Mouse (Mus musculus) granulocyte monocyte progenitor cell, adult 5-6 weeks (primary cell): ENCODE measurements around the gene Kif28. TPM values are rescaled to one million over a fixed set of nuclear protein-coding genes. Genes with fewer than 3 reads are reported as not detected.
A peak's percentile ranks its signal among the peaks of the same experiment; 100 is the strongest.
"Not testable (repeated sequence)": the region's sequence is repeated elsewhere in the genome, so short reads cannot be mapped to it uniquely, and the experiment has no call there.

Experiments
- ATAC-seq: replicated peaks from 2 replicates; pipeline ENCODE4 v1.8.0; 2016; ENCODE audit warnings: mild to moderate bottlenecking, moderate TSS enrichment, inconsistent platforms; ENCODE audit not compliant: poor library complexity, severe bottlenecking
- total RNA-seq, 2 experiments: library from RNA; stranded (forward) in 1 of 2; stranded (reverse) in 1 of 2; fragments of 200-712, 200-1000 nt in 1 of 2; fragments of >200 nt in 1 of 2; fragmentation: Nextera tagmentation in 1 of 2; gene quantifications; 2 replicates each; pipeline ENCODE4 v1.2.3; 2014 to 2017

Gene Kif28
- total RNA-seq, 2 experiments from 2014 or later, result not detected

GRCm38 (mm10) chr1:179650284-179650683 is 94.8 kb downstream of the Kif28 start:
- peak; percentile 54 for ATAC-seq

DNA sequence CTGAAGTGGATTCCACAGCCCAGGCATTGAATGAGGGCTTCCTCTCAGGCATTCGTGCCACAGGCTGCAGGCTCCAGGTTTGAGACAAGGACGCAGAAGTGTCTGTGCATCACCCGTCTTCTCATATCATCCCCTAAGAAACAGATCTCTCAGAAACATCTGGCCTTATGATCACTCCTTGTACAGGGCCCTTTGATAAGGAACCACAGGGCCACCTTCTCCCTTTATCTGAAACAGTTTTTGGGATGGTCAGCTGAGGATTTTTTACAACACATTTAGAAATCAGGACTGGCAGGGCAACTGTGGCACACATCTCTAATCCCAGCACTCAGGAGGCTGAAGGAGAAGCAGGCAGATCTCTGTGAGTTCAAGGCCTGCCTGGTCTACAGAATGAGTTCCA is 95.7 kb downstream of the Kif28 start:
- ATAC-seq, result no peak

GRCm38 (mm10) chr1:179648678-179649077 is 96.4 kb downstream of the Kif28 start:
- ATAC-seq, result not testable (repeated sequence)

GRCm38 (mm10) chr1:179645980-179646268 is 99.1 kb downstream of the Kif28 start:
- ATAC-seq, result no peak

Other genes with a start within 250 kb of the Kif28 start
- gene Smyd3, start 227.2 kb downstream of the Kif28 start, total RNA-seq (2014; fragmentation: Nextera tagmentation), result 34.9 and 35.7 TPM in 2 replicates
- gene Smyd3, start 227.2 kb downstream of the Kif28 start, total RNA-seq (2017), result 29.7 and 30.2 TPM in 2 replicates
- gene Tfb2m, start 199.0 kb downstream of the Kif28 start, total RNA-seq (2014; fragmentation: Nextera tagmentation), result 34.0 and 37.0 TPM in 2 replicates
- 30.3 and 40.0 TPM in 2 replicates for gene Tfb2m, start 199.0 kb downstream of the Kif28 start, total RNA-seq (2017)
- 15.8 and 17.5 TPM in 2 replicates for gene Cnst, start 198.9 kb downstream of the Kif28 start, total RNA-seq (2014; fragmentation: Nextera tagmentation)
- gene Cnst, start 198.9 kb downstream of the Kif28 start, total RNA-seq (2017), result 18.4 and 19.1 TPM in 2 replicates
- gene Sccpdh, start 77.1 kb downstream of the Kif28 start, total RNA-seq (2014; fragmentation: Nextera tagmentation), result 14.8 and 20.4 TPM in 2 replicates
- gene Sccpdh, start 77.1 kb downstream of the Kif28 start, total RNA-seq (2017), result 49.9 and 60.4 TPM in 2 replicates
- 0.83 TPM in 1 of 2 replicates, not detected in the other for gene Gm10518, start 58.1 kb upstream of the Kif28 start, total RNA-seq (2014; fragmentation: Nextera tagmentation)
- 0.30 TPM in 1 of 2 replicates, not detected in the other for gene Gm10518, start 58.1 kb upstream of the Kif28 start, total RNA-seq (2017)
- 38.1 and 38.4 TPM in 2 replicates for gene Ahctf1, start 58.4 kb upstream of the Kif28 start, total RNA-seq (2014; fragmentation: Nextera tagmentation)
- 53.8 and 63.9 TPM in 2 replicates for gene Ahctf1, start 58.4 kb upstream of the Kif28 start, total RNA-seq (2017)
- 6.7 and 9.3 TPM in 2 replicates for gene Cdc42bpa, start 215.2 kb upstream of the Kif28 start, total RNA-seq (2014; fragmentation: Nextera tagmentation)
- gene Cdc42bpa, start 215.2 kb upstream of the Kif28 start, total RNA-seq (2017), result 3.7 and 5.5 TPM in 2 replicates